Mouse (Mus musculus): Measurements from ENCODE around the gene Gtf2f2. TPM values are rescaled to one million over a fixed set of nuclear protein-coding genes. Genes with fewer than 3 reads are reported as not detected.

Gtf2f2 gene
- total RNA-seq, 2 experiments from 2014 or later = 6.2 to 8.0 TPM

Other genes starting within 250 kb of the Gtf2f2 start
- 15.1 and 18.0 TPM in 2 replicates for gene Slc25a30, start 223.8 kb downstream of the Gtf2f2 start, total RNA-seq (2015; ENCODE audit: low replicate concordance)
- gene Slc25a30, start 223.8 kb downstream of the Gtf2f2 start, total RNA-seq (2017; ENCODE audit: low replicate concordance) = 6.3 and 15.4 TPM in 2 replicates
- gene Tpt1, start 165.8 kb downstream of the Gtf2f2 start, total RNA-seq (2015; ENCODE audit: low replicate concordance) = 3,144 and 3,174 TPM in 2 replicates
- 507 and 1,044 TPM in 2 replicates for gene Tpt1, start 165.8 kb downstream of the Gtf2f2 start, total RNA-seq (2017; ENCODE audit: low replicate concordance)
- not detected in 2 replicates for gene Kctd4, start 55.9 kb downstream of the Gtf2f2 start, total RNA-seq (2015; ENCODE audit: low replicate concordance)
- not detected in 2 replicates for gene Kctd4, start 55.9 kb downstream of the Gtf2f2 start, total RNA-seq (2017; ENCODE audit: low replicate concordance)
- 7.6 and 8.0 TPM in 2 replicates for gene Gpalpp1, start 99.9 kb upstream of the Gtf2f2 start, total RNA-seq (2015; ENCODE audit: low replicate concordance)
- gene Gpalpp1, start 99.9 kb upstream of the Gtf2f2 start, total RNA-seq (2017; ENCODE audit: low replicate concordance) = 5.2 and 6.2 TPM in 2 replicates
- gene Nufip1, start 100.0 kb upstream of the Gtf2f2 start, total RNA-seq (2015; ENCODE audit: low replicate concordance) = 2.9 and 5.9 TPM in 2 replicates
- gene Nufip1, start 100.0 kb upstream of the Gtf2f2 start, total RNA-seq (2017; ENCODE audit: low replicate concordance) = 3.0 and 5.7 TPM in 2 replicates